Mouse (Mus musculus) cerebellum, adult 2 months (tissue): ENCODE measurements at regions not wholly inside any gene's neighbourhood (a gene's known extent, or its start where the extent isn't known, plus 50 kb on each side); places are given as distances from the start of the nearest gene placed in this dataset.

Experiments
- CTCF ChIP-seq: fragments of 200-500 bp; IDR thresholded peaks from 2 replicates; pipeline ENCODE4 v1.5.1; 2011; ENCODE audit warnings: low read depth, mild to moderate bottlenecking, control low read depth, low read length, moderate library complexity, borderline replicate concordance; ENCODE audit not compliant: insufficient read depth
- POLR2A ChIP-seq: fragments of 200-500 bp; IDR thresholded peaks from 2 replicates; pipeline ENCODE4 v1.6.1; 2011; ENCODE audit warnings: low read length, control low read depth, borderline replicate concordance; ENCODE audit not compliant: insufficient read depth

- TF ChIP-seq CTCF (no peak), POLR2A (no peak)
Observed at GRCm38 (mm10) chr7:71541467-71541866, 190.2 kb upstream of the Gm10295 start.
